Mouse (Mus musculus): ENCODE data around the gene Lsm4. TPM values are rescaled to one million over a fixed set of nuclear protein-coding genes. Genes with fewer than 3 reads are reported as not detected.

Gene Lsm4
- total and polyA plus RNA-seq, 3 experiments, result 143 to 240 (median 168) TPM

- in situ Hi-C loops (cut with MboI; ENCODE audit: low pct_ligation_motif_present, low pct_unique_long_range_greater_than_20kb, low sequenced_read_pairs), result no loop called here
Observed at GRCm38 (mm10) chr8:70638752-70639151, 34.3 kb upstream of the Lsm4 start.

DNA sequence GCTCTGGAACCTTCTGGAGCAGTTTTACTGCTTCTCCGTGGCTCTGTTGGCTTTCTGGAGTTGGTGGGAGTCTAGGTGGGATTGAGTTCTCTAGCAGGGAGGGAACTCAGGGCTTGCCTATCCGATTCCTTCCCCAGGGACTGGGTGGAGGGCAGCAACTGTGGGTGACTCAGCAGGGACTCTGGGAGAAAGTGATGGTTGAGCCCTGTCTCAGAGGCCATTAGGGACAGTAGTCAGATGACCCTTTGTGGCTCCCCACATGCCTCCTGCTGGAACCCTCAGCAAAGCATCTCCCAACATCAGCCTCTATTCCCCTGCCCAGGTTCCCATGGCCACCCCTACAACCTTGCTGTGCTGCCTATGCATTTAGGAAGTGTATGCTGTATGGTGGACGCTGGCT, 30.0 kb upstream of the Lsm4 start:
- Histone ChIP-seq H3K4me3 (replicated peaks in 1 of 3; ENCODE audit: low read depth in 2 of 3, low read length in 2 of 3, poor library complexity in 1 of 3) (no peak overlapping the region), H3K4me2 (ENCODE audit: insufficient read depth, low read depth, poor library complexity, severe bottlenecking) (no peak overlapping the region), H3K9ac (ENCODE audit: insufficient read depth, low read depth) (no peak overlapping the region), H3K27me3 (replicated peaks) (no peaks in the 10 kb centered on the region), H3K9me3 (replicated peaks; ENCODE audit: low read length) (no peaks in the 10 kb centered on the region), H3K36me3 (replicated peaks in 1 of 2; ENCODE audit: control insufficient read depth in 1 of 2, insufficient read depth in 1 of 2, low read length in 1 of 2) (peaks cover 0 to 8% of the 10 kb centered on the region in 2 experiments), H3K4me1 (ENCODE audit: control insufficient read depth in 1 of 2, insufficient read depth in 2 of 2) (peaks cover 28 to 70% of the 10 kb centered on the region in 2 experiments), H3K79me2 (replicated peaks; ENCODE audit: control insufficient read depth, extremely low read depth, insufficient read depth, poor library complexity, severe bottlenecking) (no peaks in the 10 kb centered on the region), H3K27ac (ENCODE audit: insufficient read depth, low read depth) (no peak overlapping the region)
- dilution Hi-C loops (cut with MboI; ENCODE audit: extremely low pct_ligation_motif_present, extremely low pct_unique_long_range_greater_than_20kb, low sequenced_read_pairs), result no loop called here
- no peak for DNase-seq (ENCODE audit: extremely low read depth)
- in situ Hi-C loops (cut with MboI; ENCODE audit: low pct_ligation_motif_present, low pct_unique_long_range_greater_than_20kb, low sequenced_read_pairs), result no loop called here
- TF ChIP-seq USF1 (IDR thresholded peaks at IDR 0.05; ENCODE audit: low read depth, low read length) (no peak), JUND (conservative IDR thresholded peaks at IDR 0.05; ENCODE audit: low read depth, low read length) (no peak), CHD1 (IDR thresholded peaks at IDR 0.05; ENCODE audit: low read depth, low read length) (no peak), USF2 (conservative IDR thresholded peaks at IDR 0.05; ENCODE audit: low read depth, low read length) (no peak), GABPA (IDR thresholded peaks at IDR 0.05; ENCODE audit: insufficient replicate concordance, low read depth, low read length) (no peak), ELF1 (IDR thresholded peaks at IDR 0.05; ENCODE audit: low read depth, low read length) (no peak)

More at GRCm38 (mm10) chr8:70638752-70639151, 34.3 kb upstream of the Lsm4 start:
- Histone ChIP-seq H3K36me3 (replicated peaks in 1 of 2; ENCODE audit: control insufficient read depth in 1 of 2, insufficient read depth in 1 of 2, low read length in 1 of 2) (no peaks in the 10 kb centered on the region), H3K27me3 (replicated peaks) (no peaks in the 10 kb centered on the region), H3K4me1 (ENCODE audit: control insufficient read depth in 1 of 2, insufficient read depth in 2 of 2) (peaks cover 31 to 74% of the 10 kb centered on the region in 2 experiments), H3K27ac (ENCODE audit: insufficient read depth, low read depth) (no peak overlapping the region), H3K4me3 (replicated peaks in 1 of 3; ENCODE audit: low read depth in 2 of 3, low read length in 2 of 3, poor library complexity in 1 of 3) (no peak overlapping the region), H3K9me3 (replicated peaks; ENCODE audit: low read length) (no peaks in the 10 kb centered on the region), H3K9ac (ENCODE audit: insufficient read depth, low read depth) (no peak overlapping the region), H3K4me2 (ENCODE audit: insufficient read depth, low read depth, poor library complexity, severe bottlenecking) (no peak overlapping the region), H3K79me2 (replicated peaks; ENCODE audit: control insufficient read depth, extremely low read depth, insufficient read depth, poor library complexity, severe bottlenecking) (no peaks in the 10 kb centered on the region)
- DNase-seq (ENCODE audit: extremely low read depth), result no peak
- dilution Hi-C loops (cut with MboI; ENCODE audit: extremely low pct_ligation_motif_present, extremely low pct_unique_long_range_greater_than_20kb, low sequenced_read_pairs), result no loop called here
- TF ChIP-seq NRF1 (IDR thresholded peaks at IDR 0.05; ENCODE audit: low read depth, low read length) (no peak), CTCF (conservative IDR thresholded peaks at IDR 0.05 in 1 of 2, IDR thresholded peaks at IDR 0.05 in 1 of 2; ENCODE audit: low read depth in 2 of 2, low read length in 2 of 2) (no peak), PAX5 (IDR thresholded peaks at IDR 0.05; ENCODE audit: low read length) (no peak), NELFE (IDR thresholded peaks at IDR 0.05; ENCODE audit: low read depth, low read length) (no peak), MAZ (IDR thresholded peaks at IDR 0.05; ENCODE audit: low read depth, low read length) (no peak), ZMIZ1 (IDR thresholded peaks at IDR 0.05; ENCODE audit: low read depth, low read length) (no peak), MAX (IDR thresholded peaks at IDR 0.05; ENCODE audit: low read length) (no peak), RCOR1 (conservative IDR thresholded peaks at IDR 0.05; ENCODE audit: low read depth, low read length) (no peak), SMC3 (IDR thresholded peaks at IDR 0.05; ENCODE audit: low read depth, low read length) (no peak), KAT2A (IDR thresholded peaks at IDR 0.05; ENCODE audit: insufficient replicate concordance, low read length) (no peak), UBTF (IDR thresholded peaks at IDR 0.05; ENCODE audit: low read depth, low read length) (no peak), E2F4 (IDR thresholded peaks at IDR 0.05; ENCODE audit: insufficient replicate concordance, low read depth, low read length) (no peak), ELF1 (IDR thresholded peaks at IDR 0.05; ENCODE audit: low read depth, low read length) (no peak), CHD2 (IDR thresholded peaks at IDR 0.05; ENCODE audit: low read length) (no peak), MXI1 (IDR thresholded peaks at IDR 0.05; ENCODE audit: low read depth, low read length) (no peak), USF2 (conservative IDR thresholded peaks at IDR 0.05; ENCODE audit: low read depth, low read length) (no peak), ZNF384 (IDR thresholded peaks at IDR 0.05; ENCODE audit: low read depth, low read length) (no peak)
